Mouse (Mus musculus) cortical plate, adult 2 months (tissue): ENCODE data around the gene Ano6. TPM values are rescaled to one million over a fixed set of nuclear protein-coding genes. Genes with fewer than 3 reads are reported as not detected.

ENCODE experiments used
- H3K27ac ChIP-seq: fragments of 200-500 bp; 2 replicates; pipeline ENCODE4 v1.5.1; 2012; ENCODE audit warnings: low read length, control low read depth, inconsistent platforms; ENCODE audit not compliant: insufficient read depth
- H3K4me1 ChIP-seq: fragments of 200-500 bp; 2 replicates; pipeline ENCODE4 v1.6.1; 2011; ENCODE audit warnings: low read length; ENCODE audit not compliant: control insufficient read depth, insufficient read depth
- H3K4me3 ChIP-seq: fragments of 200-500 bp; 2 replicates; pipeline ENCODE4 v1.5.1; 2011; ENCODE audit warnings: mild to moderate bottlenecking, low read length, control low read depth; ENCODE audit not compliant: insufficient read depth
- CTCF ChIP-seq: fragments of 200-500 bp; IDR thresholded peaks from 2 replicates; pipeline ENCODE4 v1.5.1; 2011; ENCODE audit warnings: mild to moderate bottlenecking, control low read depth, low read length; ENCODE audit not compliant: insufficient read depth; ENCODE audit errors: extremely low read depth
- POLR2A ChIP-seq: fragments of 200-500 bp; IDR thresholded peaks from 2 replicates; pipeline ENCODE4 v1.6.1; 2011; ENCODE audit warnings: mild to moderate bottlenecking, low read length, control low read depth; ENCODE audit not compliant: insufficient read depth; ENCODE audit errors: extremely low read depth
- polyA plus RNA-seq: library from polyadenylated mRNA; depleted of rRNA; stranded (reverse); fragments of >200 nt; gene quantifications from 2 replicates; pipeline ENCODE4 v1.2.3, GENCODE M21; 2012

Ano6 gene
- polyA plus RNA-seq, 1 experiment = 16.7 TPM

- TF ChIP-seq POLR2A (no peak), CTCF (no peak)
- H3K27ac ChIP-seq = no peak overlapping the region
Measured at GRCm38 (mm10) chr15:95801261-95801979, 10.8 kb downstream of the Ano6 start.

GRCm38 (mm10) chr15:95802140-95802539, 11.5 kb downstream of the Ano6 start:
- Histone ChIP-seq H3K4me3 (no peak overlapping the region), H3K4me1 (peaks cover 12% of the 10 kb centered on the region), H3K27ac (no peak overlapping the region)
- no peak for TF ChIP-seq POLR2A
- no peak for TF ChIP-seq CTCF

More at GRCm38 (mm10) chr15:95801261-95801979, 10.8 kb downstream of the Ano6 start:
- H3K4me1 ChIP-seq = peaks cover 12% of the 10 kb centered on the region
- no peak overlapping the region for H3K4me3 ChIP-seq

GRCm38 (mm10) chr15:95802762-95803161, 12.1 kb downstream of the Ano6 start:
- peaks cover 12% of the 10 kb centered on the region for H3K4me1 ChIP-seq
- TF ChIP-seq POLR2A = no peak
- no peak for TF ChIP-seq CTCF
- H3K4me3 ChIP-seq = no peak overlapping the region
- no peak overlapping the region for H3K27ac ChIP-seq

GRCm38 (mm10) chr15:95803484-95803883, 12.8 kb downstream of the Ano6 start:
- peaks cover 12% of the 10 kb centered on the region for H3K4me1 ChIP-seq
- TF ChIP-seq CTCF (no peak), POLR2A (no peak)

GRCm38 (mm10) chr15:95804255-95804654, 13.6 kb downstream of the Ano6 start:
- Histone ChIP-seq H3K27ac (no peak overlapping the region), H3K4me1 (peaks cover 12% of the 10 kb centered on the region), H3K4me3 (no peak overlapping the region)
- TF ChIP-seq CTCF = no peak
- no peak for TF ChIP-seq POLR2A

More at GRCm38 (mm10) chr15:95803484-95803883, 12.8 kb downstream of the Ano6 start:
- H3K4me3 ChIP-seq = no peak overlapping the region
- no peak overlapping the region for H3K27ac ChIP-seq

GRCm38 (mm10) chr15:95805022-95805471, 14.4 kb downstream of the Ano6 start:
- Histone ChIP-seq H3K4me3 (no peak overlapping the region), H3K27ac (peak overlapping the region; percentile 19), H3K4me1 (peaks cover 12% of the 10 kb centered on the region)
- TF ChIP-seq POLR2A = no peak
- no peak for TF ChIP-seq CTCF

- TF ChIP-seq POLR2A (no peak), CTCF (no peak)
- Histone ChIP-seq H3K4me1 (peaks cover 8% of the 10 kb centered on the region), H3K27ac (no peak overlapping the region), H3K4me3 (no peak overlapping the region)
Measured at GRCm38 (mm10) chr15:95807908-95808307, 17.3 kb downstream of the Ano6 start.

- Histone ChIP-seq H3K4me3 (no peak overlapping the region), H3K27ac (no peak overlapping the region), H3K4me1 (no peaks in the 10 kb centered on the region; the same call in none of the 2 replicates)
- TF ChIP-seq POLR2A = no peak
- no peak for TF ChIP-seq CTCF
Measured at GRCm38 (mm10) chr15:95810357-95810761, 19.7 kb downstream of the Ano6 start.

- H3K27ac ChIP-seq = no peak overlapping the region
- H3K4me3 ChIP-seq = no peak overlapping the region
- TF ChIP-seq CTCF (no peak), POLR2A (no peak)
- H3K4me1 ChIP-seq = peaks cover under 1% of the 10 kb centered on the region
Measured at GRCm38 (mm10) chr15:95812821-95813571, 22.4 kb downstream of the Ano6 start.

- no peak for TF ChIP-seq POLR2A
- TF ChIP-seq CTCF = no peak
- no peak overlapping the region for H3K27ac ChIP-seq
- H3K4me1 ChIP-seq = peaks cover 2% of the 10 kb centered on the region; the same call in 1 of the 2 replicates
- no peak overlapping the region for H3K4me3 ChIP-seq
Measured at GRCm38 (mm10) chr15:95817501-95817900, 26.9 kb downstream of the Ano6 start.
